Mouse (Mus musculus) spleen, postnatal 14 days (tissue): Measurements from ENCODE around the gene Hrh1.

ENCODE experiments used
- DNase-seq, 2 experiments: peaks; one replicate each; pipeline ENCODE4 v3.0.0; 2021 to 2022; ENCODE audit warnings: low spot score in 2 of 2

Hrh1 gene

GRCm38 (mm10) chr6:114406634-114407033 lies 8.9 kb downstream of the Hrh1 start:
- no peak for DNase-seq

GRCm38 (mm10) chr6:114407049-114407448 lies 9.3 kb downstream of the Hrh1 start:
- DNase-seq, result no peak

- no peak for DNase-seq
Measured at GRCm38 (mm10) chr6:114408278-114408677, 10.5 kb downstream of the Hrh1 start.

- DNase-seq, result no peak
Measured at GRCm38 (mm10) chr6:114411913-114412312, 14.2 kb downstream of the Hrh1 start.

GRCm38 (mm10) chr6:114414510-114414909 lies 16.8 kb downstream of the Hrh1 start:
- DNase-seq, result no peak

GRCm38 (mm10) chr6:114418037-114418436 lies 20.3 kb downstream of the Hrh1 start:
- DNase-seq, result no peak

GRCm38 (mm10) chr6:114421061-114421460 lies 23.3 kb downstream of the Hrh1 start:
- no peak for DNase-seq

GRCm38 (mm10) chr6:114423051-114423676 lies 25.4 kb downstream of the Hrh1 start:
- DNase-seq, result no peak

- DNase-seq, result no peak
Measured at GRCm38 (mm10) chr6:114425343-114425742, 27.6 kb downstream of the Hrh1 start.

GRCm38 (mm10) chr6:114427641-114428040 lies 29.9 kb downstream of the Hrh1 start:
- no peak for DNase-seq

- no peak for DNase-seq
Measured at GRCm38 (mm10) chr6:114428831-114429230, 31.1 kb downstream of the Hrh1 start.

- DNase-seq, result no peak
Measured at GRCm38 (mm10) chr6:114432591-114432990, 34.9 kb downstream of the Hrh1 start.

- no peak for DNase-seq
Measured at GRCm38 (mm10) chr6:114434524-114434923, 36.8 kb downstream of the Hrh1 start.

GRCm38 (mm10) chr6:114440302-114440701 lies 42.6 kb downstream of the Hrh1 start:
- no peak for DNase-seq

GRCm38 (mm10) chr6:114440788-114441453 lies 43.2 kb downstream of the Hrh1 start:
- DNase-seq, result no peak

- DNase-seq, result no peak
Measured at GRCm38 (mm10) chr6:114444247-114444844, 46.6 kb downstream of the Hrh1 start.

- DNase-seq, result no peak
Measured at GRCm38 (mm10) chr6:114444976-114445375, 47.2 kb downstream of the Hrh1 start.

GRCm38 (mm10) chr6:114448888-114449287 lies 51.2 kb downstream of the Hrh1 start:
- no peak for DNase-seq

- DNase-seq, result no peak
Measured at GRCm38 (mm10) chr6:114455267-114455666, 57.5 kb downstream of the Hrh1 start.

- DNase-seq, result no peak
Measured at GRCm38 (mm10) chr6:114456255-114457042, 58.7 kb downstream of the Hrh1 start.

GRCm38 (mm10) chr6:114457299-114457698 lies 59.6 kb downstream of the Hrh1 start:
- DNase-seq, result no peak

- DNase-seq, result no peak
Measured at GRCm38 (mm10) chr6:114458191-114458590, 60.5 kb downstream of the Hrh1 start.
